Mouse (Mus musculus) forebrain, embryonic 14.5 days (tissue): ENCODE measurements around the gene Hacd1. TPM values are rescaled to one million over a fixed set of nuclear protein-coding genes. Genes with fewer than 3 reads are reported as not detected.

Experiments
- ATAC-seq: fragments of 200-750 bp; cut with Nextera tagmentation; 2 replicates; pipeline ENCODE4 v1.8.0; 2017; ENCODE audit warnings: mild to moderate bottlenecking, moderate library complexity
- DNase-seq: peaks from one replicate; pipeline ENCODE4 v3.0.0-alpha.2; 2015; ENCODE audit warnings: low spot score
- H3K27ac ChIP-seq: fragments of 300-500 bp; sonication (generic); 2 replicates; pipeline ENCODE4 v1.5.1; 2014; ENCODE audit warnings: low read depth, mild to moderate bottlenecking, control low read depth, low read length, moderate library complexity
- H3K27me3 ChIP-seq: fragments of 300-500 bp; sonication (generic); replicated peaks from 2 replicates; pipeline ENCODE4 v1.6.1; 2014; ENCODE audit warnings: low read length, control low read depth, mixed read lengths; ENCODE audit not compliant: control insufficient read depth, insufficient read depth
- H3K36me3 ChIP-seq: fragments of 300-500 bp; sonication (generic); 2 replicates; pipeline ENCODE4 v1.6.1; 2014; ENCODE audit warnings: low read length, control low read depth; ENCODE audit not compliant: control insufficient read depth, insufficient read depth
- H3K4me1 ChIP-seq: fragments of 300-500 bp; sonication (generic); 2 replicates; pipeline ENCODE4 v1.6.1; 2014; ENCODE audit warnings: antibody characterized with exemption, low read length, control low read depth; ENCODE audit not compliant: control insufficient read depth, insufficient read depth
- H3K4me2 ChIP-seq: fragments of 300-500 bp; sonication (generic); 2 replicates; pipeline ENCODE4 v1.6.1; 2014; ENCODE audit warnings: mild to moderate bottlenecking, control low read depth, low read length
- H3K4me3 ChIP-seq: fragments of 300-500 bp; sonication (generic); 2 replicates; pipeline ENCODE4 v1.5.1; 2014; ENCODE audit warnings: low read depth, low read length, control low read depth
- H3K9ac ChIP-seq: fragments of 300-500 bp; sonication (generic); 2 replicates; pipeline ENCODE4 v1.6.1; 2014; ENCODE audit warnings: mild to moderate bottlenecking, low read length, control low read depth, moderate library complexity
- H3K9me3 ChIP-seq: fragments of 300-500 bp; sonication (generic); replicated peaks from 2 replicates; pipeline ENCODE4 v1.6.1; 2016; ENCODE audit warnings: low read length, control low read depth, mixed read lengths; ENCODE audit not compliant: control insufficient read depth
- WGBS: fragments of 180-500 bp; shearing (Covaris S2); extraction: QIAGEN DNeasy Blood & Tissue Kit; methylation state at CpG from one replicate; pipeline ENCODE4 v1.1.7; 2014; 5-methylcytosine and 5-hydroxymethylcytosine counted together
- polyA plus RNA-seq: library from polyadenylated mRNA; unstranded; fragments of >200 nt; fragmentation: Nextera tagmentation; extraction: Ambion mirVana; gene quantifications from 2 replicates; pipeline ENCODE4 v1.2.1, GENCODE M21; 2014

Hacd1 gene
- polyA plus RNA-seq, 1 experiment from 2014 or later, result 69.7 TPM

GRCm38 (mm10) chr2:13932253-13932652 lies 123.7 kb downstream of the Hacd1 start:
- no peaks in the 10 kb centered on the region for H3K9me3 ChIP-seq
- DNase-seq (no peak), ATAC-seq (no peak)
- no peaks in the 10 kb centered on the region for H3K27me3 ChIP-seq
- no peak overlapping the region for H3K4me2 ChIP-seq
- H3K9ac ChIP-seq, result no peak overlapping the region
- no peaks in the 10 kb centered on the region for H3K36me3 ChIP-seq
- no peak overlapping the region for H3K27ac ChIP-seq
- no peak overlapping the region for H3K4me3 ChIP-seq
- no peaks in the 10 kb centered on the region for H3K4me1 ChIP-seq

GRCm38 (mm10) chr2:13930724-13931123 lies 125.2 kb downstream of the Hacd1 start:
- Histone ChIP-seq H3K27ac (no peak overlapping the region), H3K4me3 (no peak overlapping the region), H3K9me3 (no peaks in the 10 kb centered on the region), H3K4me2 (no peak overlapping the region), H3K27me3 (no peaks in the 10 kb centered on the region), H3K9ac (no peak overlapping the region), H3K4me1 (no peaks in the 10 kb centered on the region), H3K36me3 (no peaks in the 10 kb centered on the region)
- WGBS, result 85% methylated on average over 1 of the region's 1 CpGs
- DNase-seq (no peak), ATAC-seq (no peak)

- Histone ChIP-seq H3K4me1 (no peaks in the 10 kb centered on the region), H3K27me3 (no peaks in the 10 kb centered on the region), H3K9ac (no peak overlapping the region), H3K27ac (no peak overlapping the region), H3K4me3 (no peak overlapping the region), H3K36me3 (no peaks in the 10 kb centered on the region), H3K9me3 (no peaks in the 10 kb centered on the region), H3K4me2 (no peak overlapping the region)
- no peak for ATAC-seq
- no peak for DNase-seq
Measured at GRCm38 (mm10) chr2:13888568-13888967, 167.4 kb downstream of the Hacd1 start.

- WGBS, result 85% methylated on average over 2 of the region's 2 CpGs
- Histone ChIP-seq H3K36me3 (no peaks in the 10 kb centered on the region), H3K27me3 (no peaks in the 10 kb centered on the region)
Measured at GRCm38 (mm10) chr2:13857461-13857860, 198.5 kb downstream of the Hacd1 start.

GRCm38 (mm10) chr2:13855510-13855909 lies 200.4 kb downstream of the Hacd1 start:
- DNase-seq (peak; percentile 38), ATAC-seq (no peak)
- H3K27me3 ChIP-seq, result no peaks in the 10 kb centered on the region
- no peaks in the 10 kb centered on the region for H3K9me3 ChIP-seq
- WGBS, result 70% methylated on average over 3 of the region's 3 CpGs
- H3K4me3 ChIP-seq, result no peak overlapping the region
- no peak overlapping the region for H3K27ac ChIP-seq
- no peak overlapping the region for H3K4me2 ChIP-seq
- no peak overlapping the region for H3K9ac ChIP-seq
- H3K36me3 ChIP-seq, result no peaks in the 10 kb centered on the region
- H3K4me1 ChIP-seq, result no peaks in the 10 kb centered on the region

More at GRCm38 (mm10) chr2:13857461-13857860, 198.5 kb downstream of the Hacd1 start:
- ATAC-seq (no peak), DNase-seq (peak; percentile 0)
- Histone ChIP-seq H3K9ac (no peak overlapping the region), H3K4me2 (no peak overlapping the region), H3K27ac (no peak overlapping the region), H3K9me3 (no peaks in the 10 kb centered on the region), H3K4me3 (no peak overlapping the region), H3K4me1 (no peaks in the 10 kb centered on the region)

DNA sequence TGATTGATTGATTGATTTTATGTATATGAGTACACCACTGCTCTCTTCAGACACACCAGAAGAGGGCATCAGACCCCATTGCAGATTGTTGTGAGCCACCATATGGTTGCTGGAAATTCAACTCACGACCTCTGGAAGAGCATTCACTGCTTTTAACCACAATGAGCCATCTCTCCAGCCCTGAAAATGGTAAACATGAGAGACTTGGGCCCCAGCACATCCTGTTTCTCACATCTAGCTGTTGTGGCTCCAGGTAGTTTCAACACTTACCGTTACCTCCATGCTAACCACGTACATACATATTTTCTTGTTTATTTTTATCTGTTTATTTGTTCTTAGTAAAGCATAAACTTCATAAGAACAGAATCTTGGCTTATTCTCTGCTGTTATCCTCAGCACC lies 219.6 kb downstream of the Hacd1 start:
- no peaks in the 10 kb centered on the region for H3K27me3 ChIP-seq
- no peak overlapping the region for H3K27ac ChIP-seq
- WGBS, result 86% methylated on average over 3 of the region's 3 CpGs
- no peak for DNase-seq
- no peak overlapping the region for H3K4me2 ChIP-seq
- H3K9me3 ChIP-seq, result no peaks in the 10 kb centered on the region
- H3K4me1 ChIP-seq, result no peaks in the 10 kb centered on the region
- H3K36me3 ChIP-seq, result no peaks in the 10 kb centered on the region
- H3K9ac ChIP-seq, result no peak overlapping the region
- no peak overlapping the region for H3K4me3 ChIP-seq
- no peak for ATAC-seq

DNA sequence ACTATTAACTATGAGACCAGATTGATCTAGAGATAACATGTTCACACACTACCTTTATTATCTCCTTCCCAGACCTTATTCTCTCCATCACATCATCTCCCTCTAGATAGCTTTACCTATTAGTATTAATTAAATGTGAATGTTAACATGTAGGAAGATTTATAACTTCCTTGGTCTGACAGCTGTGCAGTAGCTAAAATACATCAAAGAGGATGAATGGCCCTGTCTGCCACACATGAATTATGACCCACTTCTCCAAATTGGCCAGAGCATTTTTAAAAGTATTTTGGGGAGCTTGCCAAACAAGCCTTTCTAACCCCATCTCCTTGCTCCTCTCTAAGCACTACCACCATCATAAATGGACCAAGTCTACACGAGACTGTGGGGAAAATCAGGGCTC lies 220.9 kb downstream of the Hacd1 start:
- 84% methylated on average over 1 of the region's 1 CpGs for WGBS
- H3K4me1 ChIP-seq, result no peaks in the 10 kb centered on the region
- H3K9me3 ChIP-seq, result no peaks in the 10 kb centered on the region
- no peak overlapping the region for H3K4me3 ChIP-seq
- no peak overlapping the region for H3K4me2 ChIP-seq
- H3K27me3 ChIP-seq, result no peaks in the 10 kb centered on the region
- ATAC-seq, result no peak
- DNase-seq, result no peak
- no peak overlapping the region for H3K27ac ChIP-seq
- no peak overlapping the region for H3K9ac ChIP-seq
- no peaks in the 10 kb centered on the region for H3K36me3 ChIP-seq

- no peaks in the 10 kb centered on the region for H3K9me3 ChIP-seq
- H3K36me3 ChIP-seq, result no peaks in the 10 kb centered on the region
- DNase-seq, result no peak
- no peak for ATAC-seq
- no peak overlapping the region for H3K9ac ChIP-seq
- 83% methylated on average over 2 of the region's 2 CpGs for WGBS
- no peak overlapping the region for H3K27ac ChIP-seq
- H3K27me3 ChIP-seq, result no peaks in the 10 kb centered on the region
- no peaks in the 10 kb centered on the region for H3K4me1 ChIP-seq
- H3K4me2 ChIP-seq, result no peak overlapping the region
- H3K4me3 ChIP-seq, result no peak overlapping the region
Measured at GRCm38 (mm10) chr2:13816645-13817044, 239.3 kb downstream of the Hacd1 start.

GRCm38 (mm10) chr2:13808593-13808992 lies 247.3 kb downstream of the Hacd1 start:
- Histone ChIP-seq H3K4me1 (no peaks in the 10 kb centered on the region), H3K4me3 (no peak overlapping the region), H3K9me3 (no peaks in the 10 kb centered on the region), H3K9ac (no peak overlapping the region), H3K27ac (no peak overlapping the region), H3K4me2 (no peak overlapping the region), H3K27me3 (no peaks in the 10 kb centered on the region), H3K36me3 (no peaks in the 10 kb centered on the region)
- 84% methylated on average over 5 of the region's 5 CpGs for WGBS
- no peak for DNase-seq
- ATAC-seq, result no peak

DNA sequence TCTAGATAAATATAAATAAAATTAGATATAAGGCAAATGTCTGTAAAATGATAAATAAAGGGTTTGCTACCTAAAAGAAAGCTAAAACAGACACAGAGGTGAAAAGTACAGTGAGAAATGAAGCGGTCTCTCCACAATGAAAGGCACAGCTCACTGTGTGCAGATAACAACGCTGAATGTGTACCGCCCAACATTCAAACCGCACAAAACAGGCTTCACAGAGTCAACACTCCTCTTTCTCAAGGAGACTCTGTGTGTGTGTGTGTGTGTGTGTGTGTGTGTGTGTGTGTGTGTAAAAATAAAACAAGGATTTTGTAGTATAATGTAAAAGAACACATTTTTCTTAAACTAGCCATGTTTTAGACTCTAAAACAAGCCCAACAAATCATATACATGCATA lies 247.9 kb downstream of the Hacd1 start:
- DNase-seq (no peak), ATAC-seq (no peak)
- H3K27ac ChIP-seq, result no peak overlapping the region
- 82% methylated on average over 4 of the region's 4 CpGs for WGBS
- no peak overlapping the region for H3K9ac ChIP-seq
- H3K4me3 ChIP-seq, result no peak overlapping the region
- H3K36me3 ChIP-seq, result no peaks in the 10 kb centered on the region
- H3K27me3 ChIP-seq, result no peaks in the 10 kb centered on the region
- no peaks in the 10 kb centered on the region for H3K4me1 ChIP-seq
- no peaks in the 10 kb centered on the region for H3K9me3 ChIP-seq
- H3K4me2 ChIP-seq, result no peak overlapping the region
